Mouse (Mus musculus): Measurements from ENCODE around the gene Snrk. TPM values are rescaled to one million over a fixed set of nuclear protein-coding genes. Genes with fewer than 3 reads are reported as not detected.
A peak's percentile ranks its signal among the peaks of the same experiment; 100 is the strongest.

The Snrk gene
- 100 to 1,000 TPM; 105 to 113 TPM for total RNA-seq (2021)

- peak; percentile 89 to 91 for DNase-seq
Measured at GRCm38 (mm10) chr9:122117112-122117616, at the start of gene Snrk. TSS of gene Snrk (plus strand) at chr9:122117266.

GRCm38 (mm10) chr9:122067654-122068053, 49.4 kb upstream of the Snrk start:
- DNase-seq = no peak

- DNase-seq = no peak
Measured at GRCm38 (mm10) chr9:122069560-122070174, 47.4 kb upstream of the Snrk start.

GRCm38 (mm10) chr9:122073980-122074379, 43.1 kb upstream of the Snrk start:
- DNase-seq = no peak

- no peak for DNase-seq
Measured at GRCm38 (mm10) chr9:122074575-122074974, 42.5 kb upstream of the Snrk start.

GRCm38 (mm10) chr9:122078456-122078855, 38.6 kb upstream of the Snrk start:
- no peak for DNase-seq

- DNase-seq = no peak
Measured at GRCm38 (mm10) chr9:122083698-122084097, 33.4 kb upstream of the Snrk start.

- DNase-seq = no peak
Measured at GRCm38 (mm10) chr9:122084175-122084574, 32.9 kb upstream of the Snrk start.

- no peak for DNase-seq
Measured at GRCm38 (mm10) chr9:122084636-122085035, 32.4 kb upstream of the Snrk start.

- peak in 1 of 2 experiments; percentile 10 for DNase-seq
Measured at GRCm38 (mm10) chr9:122085055-122085454, 32.0 kb upstream of the Snrk start.

- no peak for DNase-seq
Measured at GRCm38 (mm10) chr9:122085550-122086205, 31.4 kb upstream of the Snrk start.

GRCm38 (mm10) chr9:122087086-122087485, 30.0 kb upstream of the Snrk start:
- DNase-seq = no peak

- no peak for DNase-seq
Measured at GRCm38 (mm10) chr9:122091171-122091570, 25.9 kb upstream of the Snrk start.

GRCm38 (mm10) chr9:122091782-122092228, 25.3 kb upstream of the Snrk start:
- DNase-seq = no peak

GRCm38 (mm10) chr9:122094171-122094570, 22.9 kb upstream of the Snrk start:
- DNase-seq = no peak

GRCm38 (mm10) chr9:122096822-122097511, 20.1 kb upstream of the Snrk start:
- DNase-seq = no peak

- DNase-seq = no peak
Measured at GRCm38 (mm10) chr9:122097535-122097934, 19.5 kb upstream of the Snrk start.

GRCm38 (mm10) chr9:122100584-122101127, 16.4 kb upstream of the Snrk start:
- no peak for DNase-seq

GRCm38 (mm10) chr9:122101196-122101595, 15.9 kb upstream of the Snrk start:
- DNase-seq = no peak

GRCm38 (mm10) chr9:122103550-122104284, 13.3 kb upstream of the Snrk start:
- no peak for DNase-seq

- DNase-seq = no peak
Measured at GRCm38 (mm10) chr9:122104285-122104829, 12.7 kb upstream of the Snrk start.
